Mouse (Mus musculus) hindbrain, postnatal 0 days (tissue): ENCODE data around the gene Stn1. TPM values are rescaled to one million over a fixed set of nuclear protein-coding genes. Genes with fewer than 3 reads are reported as not detected.

Experiments used
- ATAC-seq: fragments of 200-750 bp; cut with Nextera tagmentation; 2 replicates; pipeline ENCODE4 v1.8.0; 2017; ENCODE audit warnings: mild to moderate bottlenecking, moderate TSS enrichment, moderate library complexity
- DNase-seq: peaks from one replicate; pipeline ENCODE4 v3.0.0-alpha.2; 2015; ENCODE audit warnings: low spot score
- H3K27ac ChIP-seq: fragments of 300-500 bp; sonication (generic); 2 replicates; pipeline ENCODE4 v1.5.1; 2014; ENCODE audit warnings: mild to moderate bottlenecking
- H3K27me3 ChIP-seq: fragments of 300-500 bp; sonication (generic); 2 replicates; pipeline ENCODE4 v1.6.1; 2014; ENCODE audit warnings: low read length, mixed read lengths; ENCODE audit not compliant: insufficient read depth
- H3K36me3 ChIP-seq: fragments of 300-500 bp; sonication (generic); 2 replicates; pipeline ENCODE4 v1.6.1; 2014; ENCODE audit warnings: low read length, mixed read lengths; ENCODE audit not compliant: insufficient read depth
- H3K4me1 ChIP-seq: fragments of 300-500 bp; sonication (generic); 2 replicates; pipeline ENCODE4 v1.6.1; 2014; ENCODE audit warnings: antibody characterized with exemption, low read length, mixed read lengths; ENCODE audit not compliant: insufficient read depth
- H3K4me2 ChIP-seq: fragments of 300-500 bp; sonication (generic); 2 replicates; pipeline ENCODE4 v1.6.1; 2014; ENCODE audit warnings: low read depth, mild to moderate bottlenecking, low read length, moderate library complexity, mixed read lengths
- H3K4me3 ChIP-seq: fragments of 300-500 bp; sonication (generic); 2 replicates; pipeline ENCODE4 v1.5.1; 2014; ENCODE audit warnings: low read length
- H3K9ac ChIP-seq: fragments of 300-500 bp; sonication (generic); replicated peaks from 2 replicates; pipeline ENCODE4 v1.6.1; 2014; ENCODE audit warnings: mild to moderate bottlenecking, low read length, moderate library complexity, mixed read lengths
- H3K9me3 ChIP-seq: fragments of 300-500 bp; sonication (generic); 2 replicates; pipeline ENCODE4 v1.6.1; 2016; ENCODE audit warnings: low read length, mixed read lengths
- CTCF ChIP-seq: IDR thresholded peaks from 2 replicates; pipeline ENCODE4 v1.5.1; 2016; ENCODE audit warnings: antibody characterized with exemption, control low read depth, low read depth
- WGBS: fragments of 180-500 bp; shearing (Covaris S2); extraction: QIAGEN DNeasy Blood & Tissue Kit; methylation state at CpG from one replicate; pipeline ENCODE4 v1.1.7; 2014; 5-methylcytosine and 5-hydroxymethylcytosine counted together
- polyA plus RNA-seq: library from polyadenylated mRNA; unstranded; fragments of >200 nt; fragmentation: Nextera tagmentation; extraction: Ambion mirVana; gene quantifications from 2 replicates; pipeline ENCODE4 v1.2.1, GENCODE M21; 2015
- total RNA-seq: library from RNA; depleted of rRNA; stranded (reverse); fragments of >200 nt; gene quantifications from 2 replicates; pipeline ENCODE4 v1.2.3, GENCODE M21; 2014

The Stn1 gene
- total and polyA plus RNA-seq, 2 experiments from 2014 or later = 19.1 to 20.9 TPM

GRCm38 (mm10) chr19:47493017-47493997 is 44.0 kb downstream of the Stn1 start:
- H3K4me3 ChIP-seq = no peak overlapping the region
- DNase-seq = peak; percentile 58
- no peak overlapping the region for H3K9ac ChIP-seq

GRCm38 (mm10) chr19:47492422-47492821 is 44.9 kb downstream of the Stn1 start:
- 30% methylated on average over 6 of the region's 6 CpGs for WGBS
- DNase-seq (no peak), ATAC-seq (peak; percentile 8; the same call in 1 of the 2 replicates)
- H3K9me3 ChIP-seq = no peaks in the 10 kb centered on the region
- H3K4me1 ChIP-seq = peaks cover 9% of the 10 kb centered on the region; the same call in 1 of the 2 replicates
- no peak overlapping the region for H3K9ac ChIP-seq
- H3K36me3 ChIP-seq = no peaks in the 10 kb centered on the region
- no peak overlapping the region; the same call in 1 of the 2 replicates for H3K27ac ChIP-seq
- no peak overlapping the region for H3K4me2 ChIP-seq
- no peaks in the 10 kb centered on the region for H3K27me3 ChIP-seq
- H3K4me3 ChIP-seq = no peak overlapping the region
- no peak for TF ChIP-seq CTCF

More at GRCm38 (mm10) chr19:47493017-47493997, 44.0 kb downstream of the Stn1 start:
- 18% methylated on average over 23 of the region's 23 CpGs for WGBS
- Histone ChIP-seq H3K27ac (peak overlapping the region; percentile 48; the same call in 1 of the 2 replicates), H3K27me3 (no peaks in the 10 kb centered on the region), H3K9me3 (no peaks in the 10 kb centered on the region), H3K4me2 (peak overlapping the region; percentile 38), H3K4me1 (peaks cover 13% of the 10 kb centered on the region; the same call in 1 of the 2 replicates), H3K36me3 (no peaks in the 10 kb centered on the region)
- ATAC-seq = peak; percentile 57
- no peak for TF ChIP-seq CTCF

GRCm38 (mm10) chr19:47491853-47492252 is 45.5 kb downstream of the Stn1 start:
- no peak for TF ChIP-seq CTCF
- Histone ChIP-seq H3K9ac (no peak overlapping the region), H3K4me3 (no peak overlapping the region), H3K27ac (no peak overlapping the region), H3K4me2 (no peak overlapping the region), H3K9me3 (no peaks in the 10 kb centered on the region), H3K36me3 (no peaks in the 10 kb centered on the region), H3K27me3 (no peaks in the 10 kb centered on the region), H3K4me1 (peaks cover 8% of the 10 kb centered on the region; the same call in 1 of the 2 replicates)
- 67% methylated on average over 2 of the region's 2 CpGs for WGBS
- ATAC-seq (no peak), DNase-seq (no peak)

- H3K4me3 ChIP-seq = no peak overlapping the region
- ATAC-seq (no peak), DNase-seq (no peak)
- no peak overlapping the region for H3K27ac ChIP-seq
- 89% methylated on average over 3 of the region's 3 CpGs for WGBS
- H3K36me3 ChIP-seq = no peaks in the 10 kb centered on the region
- TF ChIP-seq CTCF = peak; percentile 30; the same call in 1 of the 2 replicates
- no peak overlapping the region for H3K4me2 ChIP-seq
- H3K27me3 ChIP-seq = no peaks in the 10 kb centered on the region
- H3K4me1 ChIP-seq = peaks cover 8% of the 10 kb centered on the region; the same call in 1 of the 2 replicates
- no peak overlapping the region for H3K9ac ChIP-seq
- no peaks in the 10 kb centered on the region for H3K9me3 ChIP-seq
Measured at GRCm38 (mm10) chr19:47489233-47489632, 48.1 kb downstream of the Stn1 start.

- TF ChIP-seq CTCF = peak; percentile 36
- Histone ChIP-seq H3K9me3 (no peaks in the 10 kb centered on the region), H3K4me2 (no peak overlapping the region), H3K27ac (no peak overlapping the region), H3K36me3 (no peaks in the 10 kb centered on the region), H3K4me3 (no peak overlapping the region), H3K4me1 (peaks cover 8% of the 10 kb centered on the region; the same call in 1 of the 2 replicates), H3K9ac (no peak overlapping the region), H3K27me3 (no peaks in the 10 kb centered on the region)
- 45% methylated on average over 4 of the region's 4 CpGs for WGBS
- DNase-seq = no peak
- no peak for ATAC-seq
Measured at GRCm38 (mm10) chr19:47488250-47488649, 49.1 kb downstream of the Stn1 start.

- Histone ChIP-seq H3K9me3 (no peaks in the 10 kb centered on the region), H3K4me1 (0 out of 2 replicates have a peak, but pooled peaks cover 2% of the 10 kb centered on the region), H3K4me3 (no peak overlapping the region), H3K9ac (no peak overlapping the region), H3K27ac (no peak overlapping the region), H3K4me2 (no peak overlapping the region), H3K36me3 (no peaks in the 10 kb centered on the region), H3K27me3 (no peaks in the 10 kb centered on the region)
- DNase-seq = no peak
- no peak for ATAC-seq
- 83% methylated on average over 9 of the region's 9 CpGs for WGBS
- TF ChIP-seq CTCF = no peak
Measured at GRCm38 (mm10) chr19:47487572-47487971, 49.7 kb downstream of the Stn1 start.
